Mouse (Mus musculus) natural killer cell, adult 2 months (primary cell): Measurements from ENCODE around the gene Jsrp1.
"Not testable (repeated sequence)": the region's sequence is repeated elsewhere in the genome, so short reads cannot be mapped to it uniquely, and the experiment has no call there.

ENCODE experiments used
- DNase-seq, 2 experiments: peaks; one replicate each; pipeline ENCODE4 v3.0.0; 2022; ENCODE audit warnings: low spot score in 2 of 2

Gene Jsrp1

GRCm38 (mm10) chr10:80832818-80833217 lies 19.5 kb upstream of the Jsrp1 start:
- no peak for DNase-seq

DNA sequence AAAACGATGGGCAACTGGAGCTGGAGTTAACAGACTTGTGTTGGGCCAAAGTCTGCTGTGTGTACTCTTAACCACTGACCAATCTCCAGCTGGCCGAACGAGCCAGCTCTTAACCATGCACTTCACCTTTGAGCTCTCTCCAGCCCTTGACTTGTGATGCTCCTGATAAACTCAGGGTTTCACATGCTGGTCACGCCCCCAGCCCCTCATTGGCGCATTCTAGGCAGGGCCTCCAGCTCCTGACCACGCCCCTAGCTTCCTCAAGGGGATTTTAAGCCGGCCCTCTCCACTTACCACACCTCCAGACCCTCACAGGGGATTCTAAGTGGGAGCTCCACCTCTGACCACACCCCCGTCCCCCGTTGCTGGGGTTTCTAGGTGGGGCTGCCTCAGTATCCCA lies 17.8 kb upstream of the Jsrp1 start:
- peak in 1 of 2 experiments; percentile 40 for DNase-seq

DNA sequence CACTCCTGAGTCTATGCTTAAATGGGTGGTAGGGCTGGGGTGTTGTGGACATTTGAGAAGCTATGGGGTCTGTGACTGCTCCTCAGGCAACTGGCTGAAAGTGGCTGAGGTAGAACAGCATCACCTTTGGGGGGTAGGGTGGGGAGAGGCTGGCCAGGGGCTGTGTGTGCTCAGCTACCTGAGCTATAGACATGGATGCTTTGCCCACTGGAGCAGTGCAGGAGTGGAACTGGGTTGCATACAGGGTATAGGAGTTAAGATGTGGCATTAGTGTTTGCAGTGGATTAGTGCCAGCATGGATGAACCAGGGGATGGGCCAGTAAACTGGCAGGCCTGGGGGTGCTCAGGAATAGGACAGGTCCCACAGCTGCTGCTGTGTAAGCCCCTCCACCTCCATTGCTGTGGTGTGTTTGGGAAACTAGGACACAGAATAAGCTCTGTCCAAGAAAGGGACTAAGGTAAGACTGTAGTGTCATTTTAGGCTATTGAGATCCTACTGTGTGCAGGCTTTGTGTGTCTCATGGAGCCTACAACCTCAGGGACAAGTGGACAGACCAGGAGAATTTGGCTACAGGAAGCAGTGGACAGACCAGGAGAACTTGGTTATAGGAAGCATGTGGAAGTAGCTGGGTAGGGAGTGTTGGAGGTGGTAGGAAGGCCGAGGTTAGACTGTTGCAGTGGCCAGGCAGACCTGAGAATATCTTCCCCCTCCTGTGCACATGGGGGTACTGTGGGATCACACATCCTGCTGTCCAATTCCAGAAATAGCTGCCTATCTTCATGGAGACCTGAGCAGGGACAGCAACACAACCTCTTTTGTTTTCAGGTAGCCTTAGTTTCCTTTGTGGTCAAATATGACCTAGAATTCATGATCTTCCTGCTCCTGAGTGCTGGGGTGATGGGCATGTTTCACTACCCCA lies 16.3 kb upstream of the Jsrp1 start:
- DNase-seq = no peak

DNA sequence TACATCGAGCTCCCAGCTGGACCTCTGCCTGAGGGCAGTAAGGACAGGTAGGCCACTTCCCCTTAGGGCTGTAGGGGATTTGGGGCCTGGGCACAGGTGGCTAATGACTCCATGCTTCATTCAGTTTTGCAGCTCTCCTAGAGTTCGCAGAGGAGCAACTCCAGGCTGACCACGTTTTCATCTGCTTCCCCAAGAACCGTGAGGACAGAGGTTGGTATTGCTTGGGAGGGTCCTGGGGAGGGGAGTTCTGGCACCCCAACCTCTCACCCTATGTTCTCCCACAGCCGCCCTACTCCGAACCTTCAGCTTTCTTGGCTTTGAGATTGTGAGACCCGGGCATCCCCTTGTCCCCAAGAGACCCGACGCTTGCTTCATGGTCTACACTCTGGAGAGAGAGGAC lies 15.3 kb upstream of the Jsrp1 start:
- not testable (repeated sequence) for DNase-seq

GRCm38 (mm10) chr10:80827870-80828420 lies 14.6 kb upstream of the Jsrp1 start:
- DNase-seq = no peak

DNA sequence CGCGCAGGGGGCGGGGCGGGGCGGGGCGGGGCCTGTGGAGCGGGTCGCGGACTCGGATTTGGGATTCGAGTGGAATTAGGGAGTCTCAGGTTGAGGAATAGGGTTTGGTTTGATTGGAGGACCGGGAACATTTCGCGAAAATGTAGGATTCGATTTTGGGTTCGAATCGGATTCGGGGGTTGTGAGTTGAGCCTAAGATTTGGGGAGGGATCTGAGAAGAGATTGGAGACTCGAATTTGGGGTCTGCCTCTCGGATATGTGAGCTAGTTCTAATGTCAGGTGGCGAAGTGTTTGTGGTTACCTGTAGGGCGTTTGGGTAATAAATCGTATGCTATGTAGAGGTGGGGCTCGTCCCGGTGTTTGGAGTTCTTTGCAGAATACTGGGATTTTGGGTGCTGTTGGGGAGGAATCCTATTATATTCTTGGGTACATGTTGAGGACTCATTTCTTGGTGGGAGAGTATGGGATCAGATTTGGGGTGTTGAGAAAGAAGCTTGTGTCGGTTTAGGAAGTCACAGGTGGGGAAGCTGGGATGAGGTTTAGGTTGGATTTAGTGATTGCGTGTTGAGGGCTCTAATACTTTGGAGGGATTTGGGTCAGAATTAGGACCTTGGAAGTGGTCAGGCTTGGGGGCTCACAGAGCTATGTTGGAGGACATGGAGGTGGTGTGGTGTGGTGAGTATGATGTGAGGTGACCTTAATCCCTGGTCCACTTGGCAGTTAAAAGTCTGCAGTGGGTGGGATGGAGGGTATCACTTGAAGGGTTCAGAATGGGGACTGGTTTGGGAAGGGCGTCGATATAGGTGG lies 14.0 kb upstream of the Jsrp1 start:
- DNase-seq = no peak

DNA sequence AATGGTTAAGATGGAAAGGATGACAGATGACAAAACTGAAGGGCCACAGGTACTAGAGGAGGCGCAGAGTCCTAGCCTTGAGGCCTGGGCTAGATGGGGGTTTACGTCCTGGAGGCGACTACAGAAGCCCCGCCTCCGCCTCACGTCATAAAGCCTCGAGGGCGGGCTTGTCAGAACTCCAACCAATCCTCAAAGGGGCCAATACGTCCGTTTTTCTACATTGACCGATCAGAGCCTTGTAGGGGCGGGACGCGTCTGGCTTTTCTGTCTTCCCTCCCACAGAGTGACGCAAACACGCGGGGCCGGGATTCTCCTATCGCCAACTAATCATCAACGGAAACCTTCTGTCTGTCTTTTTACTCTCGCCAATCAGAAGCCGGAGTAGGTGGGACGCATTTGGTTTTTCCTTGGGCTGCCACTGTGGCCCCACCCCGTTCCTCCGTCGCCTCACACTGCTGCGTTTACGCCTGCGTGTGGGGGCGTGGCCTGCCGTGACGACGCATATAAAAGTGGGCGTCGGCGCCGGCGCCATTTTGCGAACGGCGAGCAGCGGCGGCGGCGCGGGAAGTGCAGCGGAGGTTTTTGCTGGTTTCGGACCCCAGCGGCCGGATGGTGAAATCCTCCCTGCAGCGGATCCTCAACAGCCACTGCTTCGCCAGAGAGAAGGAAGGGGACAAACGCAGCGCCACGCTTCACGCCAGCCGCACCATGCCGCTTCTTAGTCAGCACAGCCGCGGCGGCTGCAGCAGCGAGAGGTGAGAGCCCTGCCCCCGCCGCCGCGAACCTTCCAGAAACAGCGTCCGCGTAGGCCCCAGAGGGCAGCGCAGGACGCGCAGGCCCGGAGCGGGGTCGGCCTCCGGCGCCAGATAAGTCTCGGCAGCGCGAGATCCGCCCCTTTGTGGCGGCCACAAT lies 13.1 kb upstream of the Jsrp1 start, which contains the start of gene Oaz1:
Gene Oaz1, plus strand, starts transcription at position 506 of the 912 bp plus-strand sequence.
- DNase-seq = peak; percentile 99

DNA sequence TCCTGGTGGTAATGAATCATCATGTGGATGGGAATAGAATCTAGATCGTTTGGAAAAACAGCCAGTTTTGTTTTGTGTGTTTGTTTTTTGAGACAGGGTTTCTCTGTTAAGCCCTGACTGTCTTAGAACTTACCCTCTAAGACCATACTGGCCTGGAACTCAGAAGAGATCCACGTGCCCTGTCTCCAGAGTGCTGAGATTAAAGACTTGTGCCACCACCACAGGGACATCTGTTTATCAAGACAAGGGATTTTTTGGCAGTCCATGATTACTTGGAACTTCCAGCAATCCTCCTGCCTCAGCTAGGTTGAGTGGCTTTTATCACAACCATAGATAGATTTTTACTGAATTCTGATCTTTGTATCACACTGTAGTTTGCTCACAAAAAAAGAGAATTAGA lies 11.5 kb upstream of the Jsrp1 start:
- DNase-seq = no peak

- no peak for DNase-seq
Observed at GRCm38 (mm10) chr10:80823847-80824643, 10.7 kb upstream of the Jsrp1 start.

DNA sequence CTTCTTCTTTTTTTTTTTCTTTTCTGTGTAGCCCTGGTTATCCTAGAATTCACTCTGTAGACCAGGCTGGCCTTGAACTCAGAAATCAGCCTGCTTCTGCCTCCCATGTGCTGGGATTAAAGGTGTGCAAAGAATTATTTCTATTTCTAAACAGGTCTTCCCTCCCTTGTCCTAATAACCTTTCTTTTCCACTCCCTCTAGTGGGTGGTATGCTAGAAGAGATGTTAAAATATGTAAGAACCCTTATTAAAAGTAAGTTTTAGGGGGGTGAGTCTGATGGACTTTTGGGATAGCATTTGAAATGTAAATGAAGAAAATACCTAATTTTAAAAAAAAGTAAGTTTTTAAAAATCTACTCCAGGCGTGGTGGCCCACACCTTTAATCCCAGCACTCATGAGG lies 10.0 kb upstream of the Jsrp1 start:
- no peak for DNase-seq

DNA sequence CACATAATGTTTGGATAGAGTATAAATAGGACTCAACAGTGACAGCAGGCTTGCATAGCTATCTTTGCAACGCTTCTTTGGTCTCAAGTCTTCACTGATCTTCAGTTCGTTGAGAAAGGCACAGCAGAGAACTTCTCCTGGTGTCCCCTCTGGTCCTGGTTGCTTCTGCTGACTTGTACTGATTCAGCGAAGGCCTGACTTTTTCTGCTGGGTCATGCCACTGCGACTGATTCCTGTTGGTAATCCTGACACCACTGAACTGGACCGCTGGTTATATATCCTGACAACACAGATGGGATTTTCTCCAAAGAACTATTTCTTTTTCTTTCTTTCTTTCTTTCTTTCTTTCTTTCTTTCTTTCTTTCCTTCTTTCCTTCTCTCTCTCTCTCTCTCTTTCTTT lies 9.2 kb upstream of the Jsrp1 start:
- no peak for DNase-seq

GRCm38 (mm10) chr10:80821991-80822390 lies 8.7 kb upstream of the Jsrp1 start:
- DNase-seq = peak in 1 of 2 experiments; percentile 49

GRCm38 (mm10) chr10:80819406-80819805 lies 6.1 kb upstream of the Jsrp1 start:
- DNase-seq = no peak

DNA sequence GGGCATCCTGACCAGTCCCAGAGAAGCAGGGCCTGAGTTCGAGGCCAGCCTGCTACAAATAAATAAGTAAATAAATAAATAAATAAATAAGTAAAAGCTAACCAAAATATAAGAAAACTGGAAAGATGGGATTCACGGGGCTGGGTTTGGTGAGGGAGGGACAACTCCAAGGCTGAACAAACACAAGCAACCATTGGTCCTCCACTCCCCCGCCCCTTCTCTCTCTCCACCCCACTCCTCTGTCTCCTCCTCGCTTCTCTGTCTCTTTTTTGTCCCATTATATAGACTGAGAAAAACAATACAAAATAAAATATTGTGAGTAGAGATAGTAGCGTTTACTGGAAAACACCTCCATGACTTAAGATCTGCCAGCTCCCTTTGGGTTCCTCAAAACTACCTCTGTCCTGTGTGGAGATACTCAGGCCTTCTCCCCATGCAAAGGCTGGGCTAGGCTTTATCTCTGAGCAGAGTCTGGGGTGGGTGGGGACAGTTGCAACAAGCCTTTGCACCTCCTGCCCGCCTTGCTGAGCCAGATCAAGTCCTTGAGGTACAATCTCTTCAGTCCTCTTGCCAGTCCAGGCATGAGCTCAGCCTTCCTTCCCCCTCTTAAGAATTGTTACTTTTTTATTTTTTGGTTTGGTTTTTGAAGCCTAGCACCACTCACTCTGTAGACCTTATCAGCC lies 5.4 kb upstream of the Jsrp1 start:
- no peak for DNase-seq

DNA sequence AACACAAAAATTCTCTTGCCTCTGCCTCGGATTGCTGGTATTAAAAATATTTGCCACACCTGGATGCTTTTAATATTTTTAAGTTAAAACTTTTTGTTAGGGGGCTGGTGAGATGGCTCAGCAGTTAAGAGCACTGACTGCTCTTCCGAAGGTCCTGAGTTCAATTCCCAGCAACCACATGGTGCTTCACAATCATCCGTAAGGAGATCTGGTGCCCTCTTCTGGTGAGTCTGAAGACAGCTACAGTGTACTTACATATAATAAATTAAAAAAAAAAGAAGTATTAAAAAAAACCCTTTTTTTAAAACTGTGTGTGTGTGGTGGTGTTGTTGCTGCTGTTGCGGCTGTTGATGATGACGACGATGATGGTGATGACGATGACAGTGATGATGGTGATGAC lies 4.7 kb upstream of the Jsrp1 start:
- DNase-seq = not testable (repeated sequence)

- DNase-seq = no peak
Observed at GRCm38 (mm10) chr10:80817164-80817563, 3.9 kb upstream of the Jsrp1 start.

DNA sequence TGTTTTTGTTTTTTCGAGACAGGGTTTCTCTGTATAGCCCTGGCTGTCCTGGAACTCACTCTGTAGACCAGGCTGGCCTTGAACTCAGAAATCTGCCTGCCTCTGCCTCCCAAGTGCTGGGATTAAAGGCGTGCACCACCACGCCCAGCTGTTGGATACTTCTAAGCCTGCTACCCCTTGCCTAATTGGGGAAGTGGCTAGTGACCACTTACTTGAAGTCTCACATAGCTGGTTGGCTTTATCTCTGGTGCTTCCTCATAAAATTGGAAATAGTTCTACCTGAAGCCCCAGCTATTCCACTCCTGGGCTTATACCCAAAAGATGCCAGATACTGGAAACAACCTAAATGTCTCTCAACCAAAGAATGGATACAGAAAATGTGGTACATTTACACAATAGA lies 3.0 kb upstream of the Jsrp1 start:
- not testable (repeated sequence) for DNase-seq

DNA sequence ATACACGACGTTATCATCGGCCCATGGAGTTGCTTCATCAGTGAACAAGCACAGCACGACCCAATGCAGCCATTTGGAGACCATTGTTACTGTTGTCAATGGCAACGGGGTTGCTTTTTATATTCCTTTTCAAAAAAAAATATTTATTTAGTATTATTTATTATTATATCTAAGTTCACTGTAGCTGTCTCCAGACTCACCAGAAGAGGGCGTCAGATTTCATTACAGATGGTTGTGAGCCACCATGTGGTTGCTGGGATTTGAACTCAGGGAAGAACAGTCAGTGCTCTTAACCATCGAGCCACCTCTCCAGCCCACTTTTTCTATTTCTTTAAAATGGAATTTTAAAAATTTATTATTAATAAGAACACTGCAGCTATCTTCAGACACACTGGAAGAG lies 1.5 kb upstream of the Jsrp1 start:
- no peak for DNase-seq

- DNase-seq = no peak
Observed at GRCm38 (mm10) chr10:80812391-80813041, 782 bp downstream of the Jsrp1 start.
